Mouse (Mus musculus): Measurements from ENCODE around the gene Eif3g. TPM values are rescaled to one million over a fixed set of nuclear protein-coding genes. Genes with fewer than 3 reads are reported as not detected.

The Eif3g gene
- polyA plus RNA-seq, 1 experiment from 2014 or later: 245 TPM

GRCm38 (mm10) chr9:20902174-20902491 is 3.7 kb upstream of the Eif3g start:
- peaks cover 27% of the 10 kb centered on the region for H3K36me3 ChIP-seq (ENCODE audit: control insufficient read depth, insufficient read depth, low read length)
- no peaks in the 10 kb centered on the region for H3K27me3 ChIP-seq (replicated peaks; ENCODE audit: control insufficient read depth, insufficient read depth, low read length)
- ATAC-seq (ENCODE audit: low read depth): no peak
- no peaks in the 10 kb centered on the region for H3K9me3 ChIP-seq (ENCODE audit: control insufficient read depth, low read length)
- H3K4me2 ChIP-seq (ENCODE audit: low read depth, low read length): no peak overlapping the region
- no peak overlapping the region for H3K27ac ChIP-seq (replicated peaks; ENCODE audit: low read depth, low read length)
- 36% methylated on average over 6 of the region's 6 CpGs for WGBS
- no peak overlapping the region for H3K9ac ChIP-seq (ENCODE audit: low read depth, low read length)
- DNase-seq (ENCODE audit: low spot score): no peak
- peaks cover 6% of the 10 kb centered on the region; the same call in 1 of the 2 replicates for H3K4me1 ChIP-seq (ENCODE audit: control insufficient read depth, insufficient read depth, low read length)
- no peak overlapping the region for H3K4me3 ChIP-seq (ENCODE audit: low read depth, low read length)

- DNase-seq (ENCODE audit: low spot score): peak; percentile 60
- Histone ChIP-seq H3K27ac (replicated peaks; ENCODE audit: low read depth, low read length) (no peak overlapping the region), H3K4me3 (ENCODE audit: low read depth, low read length) (no peak overlapping the region), H3K9me3 (ENCODE audit: control insufficient read depth, low read length) (no peaks in the 10 kb centered on the region), H3K4me1 (ENCODE audit: control insufficient read depth, insufficient read depth, low read length) (peaks cover 7% of the 10 kb centered on the region; the same call in 1 of the 2 replicates), H3K4me2 (ENCODE audit: low read depth, low read length) (no peak overlapping the region), H3K27me3 (replicated peaks; ENCODE audit: control insufficient read depth, insufficient read depth, low read length) (no peaks in the 10 kb centered on the region), H3K36me3 (ENCODE audit: control insufficient read depth, insufficient read depth, low read length) (peaks cover 24% of the 10 kb centered on the region), H3K9ac (ENCODE audit: low read depth, low read length) (no peak overlapping the region)
- 0 out of 2 replicates have a peak, but pooled peaks have one; percentile 6 for ATAC-seq (ENCODE audit: low read depth)
- WGBS: 11% methylated on average over 13 of the region's 13 CpGs
Observed at GRCm38 (mm10) chr9:20901466-20902173, 3.2 kb upstream of the Eif3g start.

- WGBS: 6% methylated on average over 20 of the region's 39 CpGs
- Histone ChIP-seq H3K36me3 (ENCODE audit: control insufficient read depth, insufficient read depth, low read length) (peaks cover 39% of the 10 kb centered on the region), H3K27me3 (replicated peaks; ENCODE audit: control insufficient read depth, insufficient read depth, low read length) (no peaks in the 10 kb centered on the region), H3K9me3 (ENCODE audit: control insufficient read depth, low read length) (no peaks in the 10 kb centered on the region), H3K4me2 (ENCODE audit: low read depth, low read length) (peak overlapping the region; percentile 67), H3K4me1 (ENCODE audit: control insufficient read depth, insufficient read depth, low read length) (peaks cover 7% of the 10 kb centered on the region; the same call in 1 of the 2 replicates), H3K27ac (replicated peaks; ENCODE audit: low read depth, low read length) (0 out of 2 replicates have a peak overlapping the region, but pooled peaks have one; percentile 40), H3K9ac (ENCODE audit: low read depth, low read length) (peak overlapping the region; percentile 96), H3K4me3 (ENCODE audit: low read depth, low read length) (peak overlapping the region; percentile 93)
- ATAC-seq (ENCODE audit: low read depth) (peak; percentile 42), DNase-seq (ENCODE audit: low spot score) (no peak)
Observed at GRCm38 (mm10) chr9:20897736-20898510, 500 bp downstream of the Eif3g start.

- no peak overlapping the region; the same call in 1 of the 2 replicates for H3K9ac ChIP-seq (ENCODE audit: low read depth, low read length)
- no peak for ATAC-seq (ENCODE audit: low read depth)
- H3K27me3 ChIP-seq (replicated peaks; ENCODE audit: control insufficient read depth, insufficient read depth, low read length): no peaks in the 10 kb centered on the region
- DNase-seq (ENCODE audit: low spot score): no peak
- H3K4me1 ChIP-seq (ENCODE audit: control insufficient read depth, insufficient read depth, low read length): peaks cover 7% of the 10 kb centered on the region; the same call in 1 of the 2 replicates
- H3K27ac ChIP-seq (replicated peaks; ENCODE audit: low read depth, low read length): no peak overlapping the region
- no peak overlapping the region for H3K4me3 ChIP-seq (ENCODE audit: low read depth, low read length)
- H3K9me3 ChIP-seq (ENCODE audit: control insufficient read depth, low read length): no peaks in the 10 kb centered on the region
- H3K36me3 ChIP-seq (ENCODE audit: control insufficient read depth, insufficient read depth, low read length): peaks cover 65% of the 10 kb centered on the region
- H3K4me2 ChIP-seq (ENCODE audit: low read depth, low read length): no peak overlapping the region
- 92% methylated on average over 9 of the region's 9 CpGs for WGBS
Observed at GRCm38 (mm10) chr9:20895382-20895781, 3.0 kb downstream of the Eif3g start.

- ATAC-seq (ENCODE audit: low read depth) (no peak), DNase-seq (ENCODE audit: low spot score) (no peak)
- H3K9ac ChIP-seq (ENCODE audit: low read depth, low read length): no peak overlapping the region
- no peaks in the 10 kb centered on the region for H3K27me3 ChIP-seq (replicated peaks; ENCODE audit: control insufficient read depth, insufficient read depth, low read length)
- H3K9me3 ChIP-seq (ENCODE audit: control insufficient read depth, low read length): no peaks in the 10 kb centered on the region
- no peak overlapping the region for H3K4me3 ChIP-seq (ENCODE audit: low read depth, low read length)
- no peak overlapping the region for H3K27ac ChIP-seq (replicated peaks; ENCODE audit: low read depth, low read length)
- H3K36me3 ChIP-seq (ENCODE audit: control insufficient read depth, insufficient read depth, low read length): peaks cover 72% of the 10 kb centered on the region
- H3K4me2 ChIP-seq (ENCODE audit: low read depth, low read length): no peak overlapping the region
- WGBS: 93% methylated on average over 12 of the region's 15 CpGs
- peaks cover 7% of the 10 kb centered on the region; the same call in 1 of the 2 replicates for H3K4me1 ChIP-seq (ENCODE audit: control insufficient read depth, insufficient read depth, low read length)
Observed at GRCm38 (mm10) chr9:20894629-20895028, 3.8 kb downstream of the Eif3g start.

- WGBS: 89% methylated on average over 13 of the region's 13 CpGs
- H3K36me3 ChIP-seq (ENCODE audit: control insufficient read depth, insufficient read depth, low read length): peaks cover 77% of the 10 kb centered on the region
- no peak overlapping the region for H3K9ac ChIP-seq (ENCODE audit: low read depth, low read length)
- no peak for ATAC-seq (ENCODE audit: low read depth)
- H3K27me3 ChIP-seq (replicated peaks; ENCODE audit: control insufficient read depth, insufficient read depth, low read length): no peaks in the 10 kb centered on the region
- H3K4me1 ChIP-seq (ENCODE audit: control insufficient read depth, insufficient read depth, low read length): peaks cover 7% of the 10 kb centered on the region; the same call in 1 of the 2 replicates
- no peaks in the 10 kb centered on the region for H3K9me3 ChIP-seq (ENCODE audit: control insufficient read depth, low read length)
- H3K27ac ChIP-seq (replicated peaks; ENCODE audit: low read depth, low read length): no peak overlapping the region
- no peak overlapping the region for H3K4me2 ChIP-seq (ENCODE audit: low read depth, low read length)
- no peak for DNase-seq (ENCODE audit: low spot score)
- H3K4me3 ChIP-seq (ENCODE audit: low read depth, low read length): no peak overlapping the region
Observed at GRCm38 (mm10) chr9:20893590-20894343, 4.7 kb downstream of the Eif3g start.

GRCm38 (mm10) chr9:20893069-20893468 is 5.4 kb downstream of the Eif3g start:
- 60% methylated on average over 5 of the region's 5 CpGs for WGBS
- Histone ChIP-seq H3K4me1 (ENCODE audit: control insufficient read depth, insufficient read depth, low read length) (peaks cover 7% of the 10 kb centered on the region; the same call in 1 of the 2 replicates), H3K4me3 (ENCODE audit: low read depth, low read length) (no peak overlapping the region), H3K9me3 (ENCODE audit: control insufficient read depth, low read length) (no peaks in the 10 kb centered on the region), H3K4me2 (ENCODE audit: low read depth, low read length) (no peak overlapping the region), H3K27me3 (replicated peaks; ENCODE audit: control insufficient read depth, insufficient read depth, low read length) (no peaks in the 10 kb centered on the region), H3K36me3 (ENCODE audit: control insufficient read depth, insufficient read depth, low read length) (peaks cover 77% of the 10 kb centered on the region), H3K27ac (replicated peaks; ENCODE audit: low read depth, low read length) (no peak overlapping the region), H3K9ac (ENCODE audit: low read depth, low read length) (no peak overlapping the region)
- ATAC-seq (ENCODE audit: low read depth): no peak
- no peak for DNase-seq (ENCODE audit: low spot score)

- no peak overlapping the region for H3K27ac ChIP-seq (replicated peaks; ENCODE audit: low read depth, low read length)
- WGBS: 68% methylated on average over 5 of the region's 5 CpGs
- H3K4me1 ChIP-seq (ENCODE audit: control insufficient read depth, insufficient read depth, low read length): peaks cover 1% of the 10 kb centered on the region; the same call in 1 of the 2 replicates
- H3K36me3 ChIP-seq (ENCODE audit: control insufficient read depth, insufficient read depth, low read length): peaks cover 77% of the 10 kb centered on the region
- H3K4me3 ChIP-seq (ENCODE audit: low read depth, low read length): no peak overlapping the region
- H3K9me3 ChIP-seq (ENCODE audit: control insufficient read depth, low read length): no peaks in the 10 kb centered on the region
- H3K27me3 ChIP-seq (replicated peaks; ENCODE audit: control insufficient read depth, insufficient read depth, low read length): no peaks in the 10 kb centered on the region
- no peak overlapping the region for H3K4me2 ChIP-seq (ENCODE audit: low read depth, low read length)
- no peak for DNase-seq (ENCODE audit: low spot score)
- H3K9ac ChIP-seq (ENCODE audit: low read depth, low read length): no peak overlapping the region
- no peak for ATAC-seq (ENCODE audit: low read depth)
Observed at GRCm38 (mm10) chr9:20892104-20892653, 6.2 kb downstream of the Eif3g start.

Measured in embryonic facial prominence, embryonic 14.5 days (tissue).